Mouse (Mus musculus) limb, embryonic 14.5 days (tissue): Measurements from ENCODE around the gene Mark4. TPM values are rescaled to one million over a fixed set of nuclear protein-coding genes. Genes with fewer than 3 reads are reported as not detected.

Experiments
- ATAC-seq: fragments of 200-750 bp; cut with Nextera tagmentation; 2 replicates; pipeline ENCODE4 v1.8.0; 2017; ENCODE audit warnings: low read depth, moderate number of reproducible peaks, moderate TSS enrichment; ENCODE audit not compliant: low FRiP score
- DNase-seq: peaks from one replicate; pipeline ENCODE4 v3.0.0-alpha.2; 2015; ENCODE audit warnings: low spot score
- H3K27ac ChIP-seq: fragments of 300-500 bp; sonication (generic); replicated peaks from 2 replicates; pipeline ENCODE4 v1.5.1; 2014; ENCODE audit warnings: low read depth, mild to moderate bottlenecking, low read length, moderate library complexity, mixed read lengths
- H3K27me3 ChIP-seq: fragments of 300-500 bp; sonication (generic); 2 replicates; pipeline ENCODE4 v1.6.1; 2014; ENCODE audit warnings: low read length, mixed read lengths; ENCODE audit not compliant: control insufficient read depth, insufficient read depth
- H3K36me3 ChIP-seq: fragments of 300-500 bp; sonication (generic); 2 replicates; pipeline ENCODE4 v1.6.1; 2014; ENCODE audit warnings: mild to moderate bottlenecking, low read length, moderate library complexity, mixed read lengths; ENCODE audit not compliant: control insufficient read depth, insufficient read depth
- H3K4me1 ChIP-seq: fragments of 300-500 bp; sonication (generic); 2 replicates; pipeline ENCODE4 v1.6.1; 2014; ENCODE audit warnings: antibody characterized with exemption, low read length, mixed read lengths; ENCODE audit not compliant: control insufficient read depth, insufficient read depth
- H3K4me2 ChIP-seq: fragments of 300-500 bp; sonication (generic); replicated peaks from 2 replicates; pipeline ENCODE4 v1.6.1; 2014; ENCODE audit warnings: low read depth, mild to moderate bottlenecking, low read length, moderate library complexity; ENCODE audit not compliant: severe bottlenecking
- H3K4me3 ChIP-seq: fragments of 300-500 bp; sonication (generic); replicated peaks from 2 replicates; pipeline ENCODE4 v1.5.1; 2014; ENCODE audit warnings: low read length
- H3K9ac ChIP-seq: fragments of 300-500 bp; sonication (generic); 2 replicates; pipeline ENCODE4 v1.6.1; 2014; ENCODE audit warnings: mild to moderate bottlenecking, low read depth, low read length, moderate library complexity; ENCODE audit not compliant: severe bottlenecking
- H3K9me3 ChIP-seq: fragments of 300-500 bp; sonication (generic); 2 replicates; pipeline ENCODE4 v1.6.1; 2016; ENCODE audit warnings: low read length; ENCODE audit not compliant: control insufficient read depth
- POLR2A ChIP-seq: fragments of 200-500 bp; IDR thresholded peaks from 2 replicates; pipeline ENCODE4 v1.8.0; 2012; ENCODE audit warnings: inconsistent platforms, mild to moderate bottlenecking, moderate library complexity, borderline replicate concordance; ENCODE audit not compliant: insufficient read depth, insufficient read length; ENCODE audit errors: extremely low read depth
- WGBS: fragments of 180-500 bp; shearing (Covaris S2); extraction: QIAGEN DNeasy Blood & Tissue Kit; methylation state at CpG from one replicate; pipeline ENCODE4 v1.1.7; 2014; 5-methylcytosine and 5-hydroxymethylcytosine counted together
- polyA plus RNA-seq, 2 experiments: library from polyadenylated mRNA; depleted of rRNA in 1 of 2; stranded (reverse) in 1 of 2; unstranded in 1 of 2; fragments of >200 nt; fragmentation: Nextera tagmentation in 1 of 2; extraction: Ambion mirVana in 1 of 2; gene quantifications; 2 replicates each; pipeline versions ENCODE4 v1.2.1 to v1.2.3; 2012 to 2014

The Mark4 gene
- polyA plus RNA-seq, 2 experiments: 11.5 to 34.8 TPM

DNA sequence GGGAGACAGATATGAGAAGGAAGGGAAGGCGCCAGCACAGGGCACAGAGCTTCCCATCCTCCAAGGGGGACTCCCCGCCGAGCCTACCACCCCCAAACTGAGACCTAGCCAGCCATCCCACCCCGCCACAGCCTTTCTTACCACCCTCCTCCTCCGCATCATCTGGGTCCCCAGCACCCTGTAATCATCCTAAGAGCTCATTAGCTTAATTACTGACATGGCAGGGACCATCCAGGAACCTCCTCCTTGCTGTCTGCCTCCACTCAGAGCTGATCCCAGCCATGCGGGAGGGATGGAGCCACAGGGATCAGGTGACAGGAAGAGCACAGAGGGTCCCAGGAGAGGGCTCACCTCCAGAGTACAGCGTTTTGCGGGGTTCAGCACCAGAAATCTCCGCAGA, 21.6 kb downstream of the Mark4 start:
- Histone ChIP-seq H3K27ac (no peak overlapping the region), H3K4me1 (no peaks in the 10 kb centered on the region), H3K27me3 (no peaks in the 10 kb centered on the region), H3K4me2 (no peak overlapping the region), H3K4me3 (no peak overlapping the region), H3K9me3 (no peaks in the 10 kb centered on the region), H3K9ac (no peak overlapping the region), H3K36me3 (peaks cover 89% of the 10 kb centered on the region)
- no peak for TF ChIP-seq POLR2A
- WGBS: 86% methylated on average over 9 of the region's 9 CpGs
- ATAC-seq: no peak
- no peak for DNase-seq

DNA sequence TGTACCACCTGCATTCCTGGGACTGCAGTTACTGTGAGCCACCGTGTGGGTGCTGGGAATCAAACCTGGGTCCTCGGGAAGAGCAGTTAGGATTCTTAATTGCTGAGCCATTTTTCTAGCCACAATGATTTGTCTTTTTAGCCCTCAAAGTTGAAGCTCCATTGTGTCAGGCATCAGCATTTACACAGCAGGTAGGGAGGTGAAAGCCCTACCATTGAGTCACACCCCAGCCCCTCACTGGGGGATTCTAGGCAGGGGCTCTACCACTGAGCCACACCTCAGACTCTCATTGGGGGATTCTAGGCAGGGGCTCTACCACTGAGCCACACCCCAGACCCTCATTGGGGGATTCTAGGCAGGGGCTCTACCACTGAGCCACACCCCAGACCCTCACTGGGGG, 22.3 kb downstream of the Mark4 start:
- ATAC-seq (no peak), DNase-seq (no peak)
- Histone ChIP-seq H3K9me3 (no peaks in the 10 kb centered on the region), H3K27me3 (no peaks in the 10 kb centered on the region), H3K36me3 (peaks cover 89% of the 10 kb centered on the region), H3K4me3 (no peak overlapping the region), H3K9ac (no peak overlapping the region), H3K27ac (no peak overlapping the region), H3K4me1 (no peaks in the 10 kb centered on the region), H3K4me2 (no peak overlapping the region)
- 94% methylated on average over 2 of the region's 2 CpGs for WGBS
- no peak for TF ChIP-seq POLR2A

DNA sequence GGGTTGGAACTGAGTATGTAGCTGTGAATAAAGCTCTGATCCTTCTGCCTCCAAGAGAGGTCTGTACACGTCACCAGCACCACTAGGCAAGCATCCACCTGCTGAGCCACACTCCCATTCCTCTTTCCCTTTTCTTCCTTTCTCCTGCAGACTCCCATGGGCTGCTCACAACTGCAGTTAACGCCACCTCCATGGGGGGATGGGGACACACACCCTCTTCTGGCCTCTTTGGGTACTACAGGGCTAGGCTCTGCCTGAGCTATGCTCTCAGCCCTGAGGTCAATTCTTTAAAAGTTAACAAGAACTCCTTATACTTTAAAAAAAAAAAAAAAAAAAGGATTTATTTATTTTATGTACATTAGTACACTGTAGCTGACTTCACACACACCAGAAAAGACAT, 26.1 kb downstream of the Mark4 start:
- DNase-seq (no peak), ATAC-seq (no peak)
- peaks cover 100% of the 10 kb centered on the region for H3K36me3 ChIP-seq
- H3K27ac ChIP-seq: no peak overlapping the region
- H3K4me3 ChIP-seq: no peak overlapping the region
- WGBS: 97% methylated on average over 2 of the region's 2 CpGs
- no peaks in the 10 kb centered on the region for H3K27me3 ChIP-seq
- TF ChIP-seq POLR2A: no peak
- no peaks in the 10 kb centered on the region for H3K9me3 ChIP-seq
- H3K4me1 ChIP-seq: no peaks in the 10 kb centered on the region
- H3K9ac ChIP-seq: no peak overlapping the region
- H3K4me2 ChIP-seq: no peak overlapping the region

DNA sequence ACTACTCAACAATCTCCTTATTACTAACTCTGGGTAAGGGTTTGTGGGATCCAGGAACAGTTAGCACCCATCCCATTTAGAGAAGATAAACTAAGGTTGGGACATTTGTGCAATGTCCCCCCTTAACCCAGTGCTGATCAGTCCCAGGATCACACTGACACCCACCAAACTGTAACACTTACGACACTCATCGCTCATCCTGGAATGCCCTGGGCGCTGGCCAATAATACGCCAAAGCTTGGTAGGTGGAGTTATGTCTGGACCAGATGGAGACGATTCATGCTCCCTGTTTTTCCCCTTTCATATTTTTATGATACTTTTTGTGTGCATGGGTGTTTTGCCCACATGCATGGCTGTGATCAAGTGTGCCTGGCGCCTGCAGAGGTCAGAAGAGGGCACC, 28.2 kb downstream of the Mark4 start:
- WGBS: 86% methylated on average over 6 of the region's 6 CpGs
- peaks cover 99% of the 10 kb centered on the region for H3K36me3 ChIP-seq
- no peaks in the 10 kb centered on the region for H3K4me1 ChIP-seq
- H3K4me2 ChIP-seq: no peak overlapping the region
- H3K27me3 ChIP-seq: no peaks in the 10 kb centered on the region
- H3K9ac ChIP-seq: no peak overlapping the region
- TF ChIP-seq POLR2A: no peak
- ATAC-seq (no peak), DNase-seq (no peak)
- no peak overlapping the region for H3K27ac ChIP-seq
- no peak overlapping the region for H3K4me3 ChIP-seq
- no peaks in the 10 kb centered on the region for H3K9me3 ChIP-seq

DNA sequence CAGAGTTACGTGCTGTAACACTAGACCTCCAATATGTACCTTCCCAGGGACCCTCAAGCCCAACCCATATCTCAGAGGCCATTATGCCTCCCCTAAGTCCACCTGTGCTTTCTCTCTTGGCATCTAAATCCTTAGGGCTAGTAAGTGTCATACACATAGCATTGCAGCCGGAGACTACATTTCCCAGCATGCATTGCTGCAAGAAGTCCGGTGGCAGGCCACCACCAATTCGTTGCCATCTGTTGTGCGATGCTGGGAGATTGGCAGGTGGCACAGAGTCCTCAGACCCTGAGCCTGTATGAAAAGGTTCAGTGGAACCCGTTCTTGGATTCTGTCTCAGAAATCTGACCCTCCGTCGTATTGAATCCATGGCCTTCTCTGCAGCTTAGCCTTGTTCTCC, 28.9 kb downstream of the Mark4 start:
- ATAC-seq (no peak), DNase-seq (no peak)
- peaks cover 99% of the 10 kb centered on the region for H3K36me3 ChIP-seq
- H3K4me3 ChIP-seq: no peak overlapping the region
- TF ChIP-seq POLR2A: no peak
- no peak overlapping the region for H3K4me2 ChIP-seq
- WGBS: 73% methylated on average over 8 of the region's 8 CpGs
- H3K4me1 ChIP-seq: no peaks in the 10 kb centered on the region
- no peaks in the 10 kb centered on the region for H3K9me3 ChIP-seq
- H3K9ac ChIP-seq: no peak overlapping the region
- no peak overlapping the region for H3K27ac ChIP-seq
- no peaks in the 10 kb centered on the region for H3K27me3 ChIP-seq
